Mouse (Mus musculus) hindbrain, embryonic 16.5 days (tissue): ENCODE data around the gene Tnfrsf22. TPM values are rescaled to one million over a fixed set of nuclear protein-coding genes. Genes with fewer than 3 reads are reported as not detected.
A peak's percentile ranks its signal among the peaks of the same experiment; 100 is the strongest.
"Not testable (repeated sequence)": the region's sequence is repeated elsewhere in the genome, so short reads cannot be mapped to it uniquely, and the experiment has no call there.

Experiments used
- ATAC-seq: fragments of 200-750 bp; cut with Nextera tagmentation; 2 replicates; pipeline ENCODE4 v1.8.0; 2017; ENCODE audit warnings: moderate TSS enrichment, moderate library complexity
- H3K27ac ChIP-seq: fragments of 300-500 bp; sonication (generic); 2 replicates; pipeline ENCODE4 v1.5.1; 2014; ENCODE audit warnings: low read depth, mild to moderate bottlenecking, control low read depth, low read length, moderate library complexity
- H3K27me3 ChIP-seq: fragments of 300-500 bp; sonication (generic); replicated peaks from 2 replicates; pipeline ENCODE4 v1.6.1; 2014; ENCODE audit warnings: low read length; ENCODE audit not compliant: control insufficient read depth, insufficient read depth
- H3K36me3 ChIP-seq: fragments of 300-500 bp; sonication (generic); 2 replicates; pipeline ENCODE4 v1.6.1; 2014; ENCODE audit warnings: mild to moderate bottlenecking, low read length, moderate library complexity, mixed read lengths; ENCODE audit not compliant: control insufficient read depth, insufficient read depth
- H3K4me1 ChIP-seq: fragments of 300-500 bp; sonication (generic); 2 replicates; pipeline ENCODE4 v1.6.1; 2014; ENCODE audit warnings: low read depth, low read length; ENCODE audit not compliant: control insufficient read depth, insufficient read depth
- H3K4me2 ChIP-seq: fragments of 300-500 bp; sonication (generic); 2 replicates; pipeline ENCODE4 v1.6.1; 2014; ENCODE audit warnings: mild to moderate bottlenecking, low read length, control low read depth, moderate library complexity
- H3K4me3 ChIP-seq: fragments of 300-500 bp; sonication (generic); 2 replicates; pipeline ENCODE4 v1.5.1; 2014; ENCODE audit warnings: mild to moderate bottlenecking, low read length, control low read depth, moderate library complexity
- H3K9ac ChIP-seq: fragments of 300-500 bp; sonication (generic); 2 replicates; pipeline ENCODE4 v1.6.1; 2014; ENCODE audit warnings: low read depth, mild to moderate bottlenecking, control low read depth, low read length, moderate library complexity
- H3K9me3 ChIP-seq: fragments of 300-500 bp; sonication (generic); 2 replicates; pipeline ENCODE4 v1.6.1; 2014; ENCODE audit warnings: mild to moderate bottlenecking, low read length, moderate library complexity; ENCODE audit not compliant: control insufficient read depth
- WGBS: fragments of 180-500 bp; shearing (Covaris S2); extraction: QIAGEN DNeasy Blood & Tissue Kit; methylation state at CpG from one replicate; pipeline ENCODE4 v1.1.7; 2014; 5-methylcytosine and 5-hydroxymethylcytosine counted together
- polyA plus RNA-seq: library from polyadenylated mRNA; unstranded; fragments of >200 nt; fragmentation: Nextera tagmentation; extraction: Ambion mirVana; gene quantifications from 2 replicates; pipeline ENCODE4 v1.2.1, GENCODE M21; 2015

The Tnfrsf22 gene
- polyA plus RNA-seq, 1 experiment from 2014 or later = 2.4 TPM

GRCm38 (mm10) chr7:143686191-143686590 is 36.7 kb upstream of the Tnfrsf22 start:
- not testable (repeated sequence) for H3K27me3 ChIP-seq, H3K4me1 ChIP-seq, H3K4me2 ChIP-seq, H3K9ac ChIP-seq, H3K4me3 ChIP-seq, H3K27ac ChIP-seq, H3K9me3 ChIP-seq
- H3K36me3 ChIP-seq = peaks cover 20% of the 10 kb centered on the region
- WGBS = 62% methylated on average over 4 of the region's 4 CpGs
- ATAC-seq = peak; percentile 21; the same call in 1 of the 2 replicates

DNA sequence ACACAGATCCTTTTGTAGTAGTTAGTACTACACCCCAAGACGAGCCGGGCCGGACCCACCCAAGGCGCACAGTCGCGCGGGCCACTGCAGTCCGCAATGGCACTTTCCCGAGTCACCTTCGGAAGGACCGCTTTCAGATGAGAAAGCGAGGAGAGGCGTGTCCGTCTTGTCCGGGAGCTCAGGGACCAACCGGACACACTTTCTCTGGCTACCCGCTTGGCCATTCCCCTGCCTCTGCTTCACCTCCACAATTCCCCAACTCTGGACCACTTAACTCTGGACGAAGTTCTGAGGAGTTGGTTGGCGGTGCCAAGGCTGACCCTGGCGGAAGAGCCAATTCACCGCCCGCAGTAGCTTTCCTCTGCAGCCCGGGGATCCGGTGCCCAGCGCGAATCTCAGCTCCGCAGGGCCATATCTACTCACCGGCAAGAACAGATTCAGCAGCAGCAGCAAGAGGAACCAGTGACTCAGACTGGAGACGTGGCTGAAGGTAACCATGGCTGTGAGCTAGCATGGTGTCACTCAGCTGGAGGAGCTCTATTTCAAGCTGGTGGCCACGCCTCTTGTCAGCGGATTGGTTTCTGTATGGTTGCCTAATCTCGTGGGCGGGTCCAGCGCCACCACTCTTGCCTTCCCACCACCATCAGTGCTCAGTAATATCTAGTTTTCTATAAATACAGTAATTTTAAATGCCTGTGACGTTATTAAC is 36.1 kb upstream of the Tnfrsf22 start, which contains the start of gene Tnfrsf23:
Tnfrsf23 (minus strand) TSS at position 514 of the 709 bp plus-strand sequence.
- no peaks in the 10 kb centered on the region for H3K9me3 ChIP-seq
- WGBS = 5% methylated on average over 35 of the region's 35 CpGs
- no peak within 1 kb of the TSS for H3K9ac ChIP-seq

DNA sequence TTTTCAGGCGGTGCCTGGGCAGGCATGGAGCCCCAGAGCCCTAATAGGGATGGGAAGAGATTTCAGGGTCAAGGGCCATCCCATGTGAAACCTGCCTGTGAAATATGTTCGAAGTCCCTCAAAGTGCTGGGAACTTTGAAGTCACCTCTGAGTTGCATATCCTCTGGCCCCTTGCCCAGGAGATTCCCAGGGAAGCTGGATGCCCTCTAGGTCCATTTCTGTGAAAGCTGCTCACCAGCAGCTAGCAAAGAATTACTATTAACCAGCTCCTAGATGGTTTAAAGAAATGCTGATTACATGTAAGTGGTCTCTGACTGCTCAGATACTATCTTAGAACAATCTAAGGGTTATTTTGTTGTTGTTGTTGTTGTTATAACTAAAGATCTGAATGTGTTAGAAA is 35.1 kb upstream of the Tnfrsf22 start:
- not testable (repeated sequence) for H3K27ac ChIP-seq, H3K4me2 ChIP-seq, H3K27me3 ChIP-seq, ATAC-seq, H3K9ac ChIP-seq, H3K4me1 ChIP-seq, H3K4me3 ChIP-seq, H3K9me3 ChIP-seq
- peaks cover 12% of the 10 kb centered on the region for H3K36me3 ChIP-seq
- WGBS = 90% methylated on average over 1 of the region's 2 CpGs

More for the DNA sequence above, 36.1 kb upstream of the Tnfrsf22 start, which contains the start of gene Tnfrsf23:
- Histone ChIP-seq H3K4me1 (no peaks in the 10 kb centered on the region), H3K27ac (no peak within 1 kb of the TSS), H3K27me3 (no peaks in the 10 kb centered on the region), H3K36me3 (peaks cover 15% of the 10 kb centered on the region), H3K4me2 (peak within 1 kb of the TSS; percentile 81), H3K4me3 (peak within 1 kb of the TSS; percentile 46)
- peak; percentile 93 for ATAC-seq

DNA sequence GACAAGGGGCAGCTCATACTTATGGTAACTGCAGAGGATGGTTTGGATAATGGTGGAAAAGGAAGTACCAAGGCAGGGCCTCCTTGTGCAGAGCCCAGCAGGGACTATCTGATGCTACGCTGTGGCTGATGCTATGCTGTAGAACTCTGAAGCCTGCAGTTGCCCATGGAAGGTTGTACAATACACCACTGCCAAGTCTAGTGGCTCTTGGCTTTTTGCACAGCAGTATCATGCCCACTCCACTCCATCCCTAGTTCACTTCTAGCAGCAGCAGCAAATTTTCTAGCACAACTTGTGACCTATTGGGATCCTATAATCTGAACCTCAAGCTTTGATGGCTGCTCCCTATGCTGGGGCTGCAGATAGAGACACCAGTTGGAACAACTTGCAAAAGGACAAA is 32.1 kb upstream of the Tnfrsf22 start:
- Histone ChIP-seq H3K4me3 (no peak overlapping the region), H3K27ac (no peak overlapping the region), H3K36me3 (no peaks in the 10 kb centered on the region), H3K9me3 (no peaks in the 10 kb centered on the region), H3K4me1 (no peaks in the 10 kb centered on the region), H3K27me3 (no peaks in the 10 kb centered on the region), H3K9ac (no peak overlapping the region), H3K4me2 (no peak overlapping the region)
- no peak for ATAC-seq
- 78% methylated on average over 1 of the region's 1 CpGs for WGBS

DNA sequence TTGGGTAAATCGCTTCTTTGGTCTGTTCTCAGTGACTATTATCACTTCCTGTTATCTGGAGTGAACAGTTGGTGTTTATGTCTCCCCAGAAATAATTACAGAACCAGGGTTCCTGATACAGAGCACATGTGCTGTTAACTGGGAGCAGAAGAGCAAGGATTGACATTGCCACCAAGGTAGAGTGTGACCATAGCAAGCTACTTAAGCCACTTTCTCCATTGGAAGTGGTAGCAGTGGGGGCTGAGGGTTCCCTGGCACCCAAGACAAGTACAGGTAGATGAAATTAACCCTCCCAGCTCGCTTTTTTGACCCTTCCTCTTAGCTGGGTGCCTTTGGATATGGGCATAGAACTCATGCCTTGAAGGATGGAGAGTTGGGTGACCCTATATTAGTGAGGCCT is 31.4 kb upstream of the Tnfrsf22 start:
- not testable (repeated sequence) for H3K27me3 ChIP-seq, H3K9me3 ChIP-seq

GRCm38 (mm10) chr7:143679650-143680049 is 30.2 kb upstream of the Tnfrsf22 start:
- not testable (repeated sequence) for H3K9ac ChIP-seq, H3K4me1 ChIP-seq, H3K4me2 ChIP-seq, ATAC-seq, H3K4me3 ChIP-seq, H3K36me3 ChIP-seq, H3K27ac ChIP-seq, H3K27me3 ChIP-seq, H3K9me3 ChIP-seq
- 91% methylated on average over 2 of the region's 2 CpGs for WGBS

More for the DNA sequence above, 31.4 kb upstream of the Tnfrsf22 start:
- not testable (repeated sequence) for ATAC-seq, H3K4me3 ChIP-seq, H3K4me1 ChIP-seq, H3K36me3 ChIP-seq, H3K9ac ChIP-seq, H3K4me2 ChIP-seq, H3K27ac ChIP-seq
- 41% methylated on average over 2 of the region's 2 CpGs for WGBS

- no peak for ATAC-seq
- no peaks in the 10 kb centered on the region for H3K4me1 ChIP-seq
- H3K36me3 ChIP-seq = no peaks in the 10 kb centered on the region
- no peak overlapping the region for H3K9ac ChIP-seq
- no peaks in the 10 kb centered on the region for H3K9me3 ChIP-seq
- no peak overlapping the region for H3K27ac ChIP-seq
- no peak overlapping the region for H3K4me3 ChIP-seq
- H3K27me3 ChIP-seq = no peaks in the 10 kb centered on the region
- no peak overlapping the region for H3K4me2 ChIP-seq
These were observed 17.2 kb upstream of the Tnfrsf22 start for GRCm38 (mm10) chr7:143666427-143667311.

GRCm38 (mm10) chr7:143663470-143663869 is 14.0 kb upstream of the Tnfrsf22 start:
- no peaks in the 10 kb centered on the region for H3K36me3 ChIP-seq
- H3K27ac ChIP-seq = no peak overlapping the region
- no peak for ATAC-seq
- no peak overlapping the region for H3K4me3 ChIP-seq
- no peaks in the 10 kb centered on the region for H3K27me3 ChIP-seq
- 87% methylated on average over 2 of the region's 2 CpGs for WGBS
- H3K9me3 ChIP-seq = no peaks in the 10 kb centered on the region
- no peak overlapping the region for H3K4me2 ChIP-seq
- no peaks in the 10 kb centered on the region for H3K4me1 ChIP-seq
- no peak overlapping the region for H3K9ac ChIP-seq

GRCm38 (mm10) chr7:143660797-143661196 is 11.3 kb upstream of the Tnfrsf22 start:
- no peak for ATAC-seq
- H3K4me3 ChIP-seq = no peak overlapping the region

More at GRCm38 (mm10) chr7:143660797-143661196, 11.3 kb upstream of the Tnfrsf22 start:
- H3K9ac ChIP-seq = no peak overlapping the region
- H3K9me3 ChIP-seq = no peaks in the 10 kb centered on the region
- no peak overlapping the region for H3K27ac ChIP-seq
- no peaks in the 10 kb centered on the region for H3K27me3 ChIP-seq
- H3K4me2 ChIP-seq = no peak overlapping the region
- no peaks in the 10 kb centered on the region for H3K4me1 ChIP-seq
- H3K36me3 ChIP-seq = no peaks in the 10 kb centered on the region
